In genomic region chr16:45609300-45609699, GRCm38 (mm10) we compare ENCODE assay signal across 9 mouse cellular contexts. TPM values are rescaled to one million over a fixed set of nuclear protein-coding genes. Genes with fewer than 3 reads are reported as not detected.
DNase-seq lines count a peak whose midpoint lies in the region; ATAC-seq and TF ChIP-seq lines count a peak whose summit lies in the region.
"Had no signal": no experiment of that assay in that cellular context is flagged by ENCODE, and none has a peak within 500 bp of the region (broad histone marks: within the 10 kb centered on the region; RNA-seq: fewer than 3 reads in every experiment).

No protein-coding gene starts in this region.

- DNase-seq in adrenal gland, adult 2 months: peak; percentile 39
- no peak for DNase-seq in adrenal gland, adult 8-10 months
- peak; percentile 20 for DNase-seq in layer of hippocampus, adult 11-12 months (ENCODE audit: low spot score)
- DNase-seq in layer of hippocampus, adult 8-10 months (ENCODE audit: low spot score in 2 of 2): no peak
- peak; percentile 15 for DNase-seq in ES-E14 (ENCODE audit: low read depth, low spot score)

- H3K4me1 ChIP-seq in ES-E14 (ENCODE audit: control insufficient read depth in 2 of 2, insufficient read depth in 2 of 2, low read length in 2 of 2, poor library complexity in 1 of 2): peaks cover 0 to 3% of the 10 kb centered on the region in 2 experiments; a peak in 1 of 4 replicates
- no peaks in the 10 kb centered on the region for H3K4me1 ChIP-seq in embryonic facial prominence, embryonic 13.5 days
- H3K4me1 ChIP-seq in lung, embryonic 15.5 days: 0 out of 2 replicates have a peak, but pooled peaks cover 8% of the 10 kb centered on the region

- no peak overlapping the region for H3K4me3 ChIP-seq in ES-E14 (ENCODE audit: insufficient read depth in 1 of 2, low read depth in 1 of 2, low read length in 2 of 2, poor library complexity in 1 of 2, severe bottlenecking in 1 of 2)
- no peak overlapping the region for H3K4me3 ChIP-seq in embryonic facial prominence, embryonic 13.5 days
- no peak overlapping the region for H3K4me3 ChIP-seq in lung, embryonic 15.5 days
- H3K4me3 ChIP-seq: erythroblast, embryonic 14.5 days had no signal

- no peaks in the 10 kb centered on the region for H3K9me3 ChIP-seq in ES-E14 (ENCODE audit: control insufficient read depth, insufficient read depth, low read depth, low read length)
- no peaks in the 10 kb centered on the region for H3K9me3 ChIP-seq in embryonic facial prominence, embryonic 13.5 days
- H3K9me3 ChIP-seq in lung, embryonic 15.5 days: no peaks in the 10 kb centered on the region

- H3K9ac ChIP-seq in ES-E14 (ENCODE audit: insufficient read depth, low read depth, low read length, poor library complexity, severe bottlenecking): no peak overlapping the region
- H3K9ac ChIP-seq in embryonic facial prominence, embryonic 13.5 days: no peak overlapping the region
- H3K9ac ChIP-seq in lung, embryonic 15.5 days: no peak overlapping the region

- H3K4me2 ChIP-seq in embryonic facial prominence, embryonic 13.5 days: no peak overlapping the region
- H3K4me2 ChIP-seq in lung, embryonic 15.5 days: no peak overlapping the region

- no peak overlapping the region for H3K27ac ChIP-seq in ES-E14 (ENCODE audit: insufficient read depth, low read depth, low read length, poor library complexity, severe bottlenecking)
- peak overlapping the region; percentile 33; the same call in 1 of the 2 replicates for H3K27ac ChIP-seq in embryonic facial prominence, embryonic 13.5 days
- peak overlapping the region; percentile 21; the same call in 1 of the 2 replicates for H3K27ac ChIP-seq in lung, embryonic 15.5 days

- no peaks in the 10 kb centered on the region for H3K27me3 ChIP-seq in embryonic facial prominence, embryonic 13.5 days
- H3K27me3 ChIP-seq in lung, embryonic 15.5 days: no peaks in the 10 kb centered on the region

- WGBS in embryonic facial prominence, embryonic 13.5 days: 85% methylated on average over 3 of the region's 3 CpGs
- WGBS in lung, embryonic 15.5 days: 56% methylated on average over 3 of the region's 3 CpGs

- H3K36me3 ChIP-seq in ES-E14 (ENCODE audit: control insufficient read depth, insufficient read depth, low read length, poor library complexity, severe bottlenecking): no peaks in the 10 kb centered on the region
- no peaks in the 10 kb centered on the region for H3K36me3 ChIP-seq in embryonic facial prominence, embryonic 13.5 days
- no peaks in the 10 kb centered on the region for H3K36me3 ChIP-seq in lung, embryonic 15.5 days

- in situ Hi-C loops in ES-E14 (cut with MboI; ENCODE audit: low sequenced_read_pairs in 2 of 2, unreplicated experiment in 2 of 2): no loop called here

- 0 out of 2 replicates have a peak, but pooled peaks have one; percentile 37 for ATAC-seq in embryonic facial prominence, embryonic 13.5 days (ENCODE audit: insufficient number of reproducible peaks, insufficient read depth, low FRiP score, low TSS enrichment, low read depth)
- 0 out of 2 replicates have a peak, but pooled peaks have one; percentile 43 for ATAC-seq in lung, embryonic 15.5 days (ENCODE audit: borderline replicate concordance, extremely low read depth, low FRiP score, low TSS enrichment)
- ATAC-seq in inflammation-experienced regulatory T-cells, adult 6 months: no peak

TF ChIP-seq in ES-E14, 5 proteins besides CTCF, POLR2A, EP300 and RAD21:
- TF ChIP-seq HCFC1 (IDR thresholded peaks at IDR 0.05; ENCODE audit: borderline replicate concordance, insufficient read depth, low read length) (no peak), ZNF384 (IDR thresholded peaks at IDR 0.05; ENCODE audit: low read depth, low read length) (no peak), ZC3H11A (IDR thresholded peaks at IDR 0.05; ENCODE audit: borderline replicate concordance, low read depth, low read length) (no peak), CHD2 (IDR thresholded peaks at IDR 0.05; ENCODE audit: low read depth, low read length) (no peak), MAFK (IDR thresholded peaks at IDR 0.05; ENCODE audit: insufficient read depth, low read depth, low read length) (no peak)
TF ChIP-seq in ES-E14: peak in this region for 0.

RNA-seq across cellular contexts. Expression of gene Gcsam, which starts 0.9 kb away (rescaled TPM):
- under 1 TPM; 0.09 to 0.52 TPM for total RNA-seq in adrenal gland, adult 2 months (2021)
- polyA plus RNA-seq in adrenal gland, adult 2 months (2012; rRNA removed): not detected in 2 replicates
- under 1 TPM; 0.07 to 0.32 (median 0.21) TPM for total RNA-seq in adrenal gland, adult 8-10 months (2022)
- total RNA-seq in layer of hippocampus, adult 8-10 months (2022): not detected
- total RNA-seq in ES-E14 (2012; rRNA removed): not detected in 2 replicates
- 0.18 and 0.36 TPM in 2 replicates for polyA plus RNA-seq in embryonic facial prominence, embryonic 13.5 days (2015; fragmentation: Nextera tagmentation; extraction: Ambion mirVana)
- 0.10 and 0.40 TPM in 2 replicates for polyA plus RNA-seq in lung, embryonic 15.5 days (2015; fragmentation: Nextera tagmentation; extraction: Ambion mirVana)
- under 1 TPM in 1 of 3 experiments, not detected in 2; 0.23 TPM for polyA plus RNA-seq in inflammation-experienced regulatory T-cells, adult 6 months (2017; shearing (Covaris generic))
- polyA plus RNA-seq: erythroblast, embryonic 14.5 days had no signal

RNA-seq across cellular contexts. Expression of gene BC016579, which starts 44.6 kb away (rescaled TPM):
- total RNA-seq in adrenal gland, adult 2 months (2021): under 1 TPM; 0.14 to 0.26 TPM
- not detected in 2 replicates for polyA plus RNA-seq in adrenal gland, adult 2 months (2012; rRNA removed)
- under 1 TPM; 0.14 to 0.65 (median 0.35) TPM for total RNA-seq in adrenal gland, adult 8-10 months (2022)
- total RNA-seq in layer of hippocampus, adult 8-10 months (2022): under 1 TPM in 3 of 4 experiments, not detected in 1; 0.14 to 0.39 (median 0.18) TPM
- 0.21 and 0.27 TPM in 2 replicates for total RNA-seq in ES-E14 (2012; rRNA removed)
- polyA plus RNA-seq in embryonic facial prominence, embryonic 13.5 days (2015; fragmentation: Nextera tagmentation; extraction: Ambion mirVana): 0.23 and 0.25 TPM in 2 replicates
- 0.43 and 0.55 TPM in 2 replicates for polyA plus RNA-seq in lung, embryonic 15.5 days (2015; fragmentation: Nextera tagmentation; extraction: Ambion mirVana)
- polyA plus RNA-seq in inflammation-experienced regulatory T-cells, adult 6 months (2017; shearing (Covaris generic)): not detected
- polyA plus RNA-seq: erythroblast, embryonic 14.5 days had no signal

Comparison
In these comparisons a context has a peak if more than half of its experiments do, and no peak if none do; other contexts are left out.
1. DNase-seq: peak in adrenal gland, adult 2 months (single experiment), layer of hippocampus, adult 11-12 months (single experiment) and ES-E14 (single experiment); none in adrenal gland, adult 8-10 months (single experiment) and layer of hippocampus, adult 8-10 months (0 of 2).